ENCODE assay signal across 9 mouse cellular contexts in the genomic region with DNA sequence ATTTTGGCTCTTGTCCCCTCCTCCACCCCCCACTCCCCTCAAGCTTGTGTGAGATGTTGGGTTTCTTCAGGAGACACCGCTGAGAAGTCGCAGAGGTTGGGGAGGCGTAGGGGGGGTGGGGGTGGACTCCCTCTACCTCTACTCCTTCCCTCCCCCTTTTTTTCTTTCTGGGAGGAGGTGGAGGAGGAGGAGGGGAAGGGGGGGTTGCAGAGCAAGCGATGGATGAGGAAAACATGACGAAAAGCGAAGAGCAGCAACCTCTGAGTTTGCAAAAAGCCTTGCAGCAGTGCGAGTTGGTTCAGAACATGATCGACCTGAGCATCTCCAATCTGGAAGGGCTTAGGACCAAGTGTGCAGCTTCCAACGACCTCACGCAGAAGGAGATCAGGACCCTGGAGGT. TPM values are rescaled to one million over a fixed set of nuclear protein-coding genes. Genes with fewer than 3 reads are reported as not detected.
DNase-seq lines count a peak whose midpoint lies in the region; ATAC-seq lines count a peak whose summit lies in the region.
"Had no signal": no experiment of that assay in that cellular context is flagged by ENCODE, and none has a peak within 500 bp of the region (broad histone marks: within the 10 kb centered on the region; RNA-seq: fewer than 3 reads in every experiment).

No protein-coding gene starts in this region.

- 0 out of 2 replicates have a peak, but pooled peaks cover 2% of the 10 kb centered on the region for H3K4me1 ChIP-seq in stomach, embryonic 14.5 days (ENCODE audit: control insufficient read depth, insufficient read depth, low read length)

- DNase-seq in embryo, embryonic 10.5 days (ENCODE audit: low spot score) = peak; percentile 17
- no peak for DNase-seq in embryo, embryonic 11 days
- DNase-seq in right cerebral cortex, adult 18-20 months = peak; percentile 16
- no peak for DNase-seq in right cerebral cortex, postnatal 36 days (ENCODE audit: low spot score in 2 of 2)
- DNase-seq in left cerebral cortex, postnatal 25 days (ENCODE audit: low spot score in 2 of 2) = peak; percentile 22 to 37
- no peak for DNase-seq in thymus, adult 18-20 months
- DNase-seq in thymus, postnatal 4 days = no peak

- H3K36me3 ChIP-seq in stomach, embryonic 14.5 days (ENCODE audit: control insufficient read depth, insufficient read depth, low read length) = no peaks in the 10 kb centered on the region

- no peak for ATAC-seq in stomach, embryonic 14.5 days (ENCODE audit: insufficient number of reproducible peaks, insufficient read depth, low FRiP score, low read depth)

- no peak overlapping the region for H3K27ac ChIP-seq in stomach, embryonic 14.5 days (ENCODE audit: low read length)

- 0 out of 2 replicates have a peak overlapping the region, but pooled peaks have one; percentile 18 for H3K9ac ChIP-seq in stomach, embryonic 14.5 days (replicated peaks; ENCODE audit: low read depth, low read length)

- peak overlapping the region; percentile 54; the same call in 1 of the 2 replicates for H3K4me3 ChIP-seq in stomach, embryonic 14.5 days (ENCODE audit: low read depth, low read length)

- peaks cover 19% of the 10 kb centered on the region for H3K27me3 ChIP-seq in stomach, embryonic 14.5 days (ENCODE audit: control insufficient read depth, insufficient read depth, low read length)

- no peaks in the 10 kb centered on the region for H3K9me3 ChIP-seq in stomach, embryonic 14.5 days (ENCODE audit: control insufficient read depth, low read depth, low read length)

- 7% methylated on average over 10 of the region's 10 CpGs for WGBS in stomach, embryonic 14.5 days

- intact Hi-C loops in left cerebral cortex, postnatal 25 days (cut with DNase I) = loop anchor here (1.0 to 10.0 kb wide), 3 partner anchors 57 to 430 kb away; a partner anchor contains a TSS

- H3K4me2 ChIP-seq in stomach, embryonic 14.5 days (replicated peaks; ENCODE audit: low read depth, low read length) = peak overlapping the region; percentile 92

RNA-seq across cellular contexts. Expression of a gene that starts 0.8 kb away (rescaled TPM):
- total RNA-seq in left cerebral cortex, postnatal 25 days (2021) = 10 to 100 TPM; 37.4 to 41.0 TPM
- 0.69 and 0.78 TPM in 2 replicates for polyA plus RNA-seq in stomach, embryonic 14.5 days (2014; fragmentation: Nextera tagmentation; extraction: Ambion mirVana)
- polyA plus RNA-seq: erythroblast, embryonic 14.5 days had no signal

RNA-seq across cellular contexts. Expression of a gene that starts 25.8 kb away (rescaled TPM):
- 10 to 100 TPM; 20.4 to 24.7 TPM for total RNA-seq in left cerebral cortex, postnatal 25 days (2021)
- polyA plus RNA-seq in stomach, embryonic 14.5 days (2014; fragmentation: Nextera tagmentation; extraction: Ambion mirVana) = 91.7 and 102 TPM in 2 replicates

RNA-seq across cellular contexts. Expression of a gene that starts 57.5 kb away (rescaled TPM):
- 100 to 1,000 TPM; 319 to 325 TPM for total RNA-seq in left cerebral cortex, postnatal 25 days (2021)
- 40.0 and 53.1 TPM in 2 replicates for polyA plus RNA-seq in stomach, embryonic 14.5 days (2014; fragmentation: Nextera tagmentation; extraction: Ambion mirVana)

Comparison
In these comparisons a context has a peak if more than half of its experiments do, and no peak if none do; other contexts are left out.
1. DNase-seq: peak in embryo, embryonic 10.5 days (single experiment), right cerebral cortex, adult 18-20 months (single experiment) and left cerebral cortex, postnatal 25 days (2 of 2); none in embryo, embryonic 11 days (single experiment), right cerebral cortex, postnatal 36 days (0 of 2), thymus, adult 18-20 months (0 of 2) and thymus, postnatal 4 days (single experiment).